Mouse (Mus musculus) lung, postnatal 0 days (tissue): ENCODE measurements around the gene Ttll5. TPM values are rescaled to one million over a fixed set of nuclear protein-coding genes. Genes with fewer than 3 reads are reported as not detected.

Experiments
- ATAC-seq: fragments of 200-750 bp; cut with Nextera tagmentation; 2 replicates; pipeline ENCODE4 v1.8.0; 2017; ENCODE audit warnings: moderate library complexity
- DNase-seq: peaks from one replicate; pipeline ENCODE4 v3.0.0-alpha.2; 2016; ENCODE audit warnings: low spot score
- H3K27ac ChIP-seq: fragments of 300-500 bp; sonication (generic); 2 replicates; pipeline ENCODE4 v1.5.1; 2014; ENCODE audit warnings: antibody characterized with exemption, mild to moderate bottlenecking, low read length, mixed read lengths
- H3K27me3 ChIP-seq: fragments of 300-500 bp; sonication (generic); replicated peaks from 2 replicates; pipeline ENCODE4 v1.6.1; 2014; ENCODE audit warnings: low read length, mixed read lengths; ENCODE audit not compliant: insufficient read depth
- H3K36me3 ChIP-seq: fragments of 300-500 bp; sonication (generic); 2 replicates; pipeline ENCODE4 v1.6.1; 2014; ENCODE audit warnings: low read length, mixed read lengths; ENCODE audit not compliant: insufficient read depth
- H3K4me1 ChIP-seq: fragments of 300-500 bp; sonication (generic); 2 replicates; pipeline ENCODE4 v1.6.1; 2014; ENCODE audit warnings: antibody characterized with exemption, low read depth, low read length, mixed read lengths; ENCODE audit not compliant: insufficient read depth
- H3K4me2 ChIP-seq: fragments of 300-500 bp; sonication (generic); replicated peaks from 2 replicates; pipeline ENCODE4 v1.6.1; 2014; ENCODE audit warnings: low read depth, mild to moderate bottlenecking, low read length, moderate library complexity, mixed read lengths
- H3K4me3 ChIP-seq: fragments of 300-500 bp; sonication (generic); 2 replicates; pipeline ENCODE4 v1.5.1; 2014; ENCODE audit warnings: low read depth, low read length
- H3K9ac ChIP-seq: fragments of 300-500 bp; sonication (generic); replicated peaks from 2 replicates; pipeline ENCODE4 v1.6.1; 2014; ENCODE audit warnings: low read depth, mild to moderate bottlenecking
- H3K9me3 ChIP-seq: fragments of 300-500 bp; sonication (generic); 2 replicates; pipeline ENCODE4 v1.6.1; 2016; ENCODE audit warnings: low read length, mixed read lengths
- CTCF ChIP-seq: IDR thresholded peaks from 2 replicates; pipeline ENCODE4 v1.5.1; 2016; ENCODE audit warnings: antibody characterized with exemption, mild to moderate bottlenecking
- EP300 ChIP-seq: IDR thresholded peaks from 2 replicates; pipeline ENCODE4 v1.6.1; 2016; ENCODE audit warnings: antibody characterized with exemption, mild to moderate bottlenecking, control low read depth
- whole genome bisulfite sequencing: fragments of 180-500 bp; shearing (Covaris S2); extraction: QIAGEN DNeasy Blood & Tissue Kit; methylation state at CpG from one replicate; pipeline ENCODE4 v1.1.7; 2014; 5-methylcytosine and 5-hydroxymethylcytosine counted together
- polyA plus RNA-seq: library from polyadenylated mRNA; unstranded; fragments of >200 nt; fragmentation: Nextera tagmentation; extraction: Ambion mirVana; gene quantifications from 2 replicates; pipeline ENCODE4 v1.2.1, GENCODE M21; 2015

Ttll5 gene
- 4.9 and 6.4 TPM in 2 replicates for polyA plus RNA-seq

- Histone ChIP-seq H3K4me1 (peaks cover 9% of the 10 kb centered on the region; the same call in 1 of the 2 replicates), H3K36me3 (no peaks in the 10 kb centered on the region), H3K27me3 (no peaks in the 10 kb centered on the region), H3K4me3 (peak within 1 kb of the TSS; percentile 71), H3K27ac (peak within 1 kb of the TSS; percentile 97), H3K4me2 (peak within 1 kb of the TSS; percentile 89), H3K9ac (peak within 1 kb of the TSS; percentile 62), H3K9me3 (no peaks in the 10 kb centered on the region)
- peak; percentile 40; the same call in 1 of the 2 replicates for TF ChIP-seq EP300
- no peak; the same call in none of the 2 replicates for TF ChIP-seq CTCF
- ATAC-seq (peak; percentile 96), DNase-seq (peak; percentile 97)
- WGBS = under 1% methylated on average over 65 of the region's 67 CpGs
Measured at GRCm38 (mm10) chr12:85824438-85825264, at the start of gene Ttll5, which contains the start of gene Erg28. TSS of gene Ttll5 (plus strand) at chr12:85824659. TSS of gene Erg28 (minus strand) at chr12:85824550.

- no peaks in the 10 kb centered on the region for H3K36me3 ChIP-seq
- no peak overlapping the region for H3K9ac ChIP-seq
- H3K4me2 ChIP-seq = no peak overlapping the region
- H3K9me3 ChIP-seq = no peaks in the 10 kb centered on the region
- WGBS = 18% methylated on average over 3 of the region's 3 CpGs
- peak; percentile 75 for DNase-seq
- H3K4me3 ChIP-seq = no peak overlapping the region
- no peaks in the 10 kb centered on the region for H3K4me1 ChIP-seq
- TF ChIP-seq CTCF (no peak), EP300 (peak; percentile 63)
- ATAC-seq = peak; percentile 85
- H3K27me3 ChIP-seq = no peaks in the 10 kb centered on the region
- H3K27ac ChIP-seq = no peak overlapping the region
Measured at GRCm38 (mm10) chr12:85778962-85779361, 45.5 kb upstream of the Ttll5 start.

DNA sequence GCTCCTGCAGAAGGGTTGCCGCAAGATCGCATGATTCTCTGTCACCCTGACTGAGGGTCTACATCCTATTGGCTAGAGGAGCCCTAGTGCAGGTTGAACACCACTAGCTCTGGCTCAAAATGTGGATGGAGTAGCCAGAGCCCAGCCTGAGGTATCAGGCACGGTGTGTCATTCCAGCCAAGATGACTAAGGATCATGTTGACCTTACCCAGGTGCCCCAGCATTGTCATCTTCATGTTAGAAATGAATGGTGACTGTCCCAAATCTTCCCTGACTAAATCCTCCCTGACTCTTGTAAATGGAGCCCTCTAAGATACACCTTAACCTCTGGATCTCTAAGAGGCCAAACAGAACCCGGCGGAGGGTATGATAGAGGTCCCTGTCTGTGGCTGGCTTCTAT lies 44.8 kb upstream of the Ttll5 start:
- no peak overlapping the region for H3K4me3 ChIP-seq
- DNase-seq = no peak
- no peak for ATAC-seq
- no peaks in the 10 kb centered on the region for H3K9me3 ChIP-seq
- H3K27ac ChIP-seq = no peak overlapping the region
- H3K4me1 ChIP-seq = no peaks in the 10 kb centered on the region
- WGBS = 72% methylated on average over 5 of the region's 5 CpGs
- H3K4me2 ChIP-seq = no peak overlapping the region
- H3K27me3 ChIP-seq = no peaks in the 10 kb centered on the region
- H3K9ac ChIP-seq = no peak overlapping the region
- no peaks in the 10 kb centered on the region for H3K36me3 ChIP-seq
- TF ChIP-seq EP300 (no peak), CTCF (no peak)

GRCm38 (mm10) chr12:85781606-85782005 lies 42.9 kb upstream of the Ttll5 start:
- no peaks in the 10 kb centered on the region for H3K4me1 ChIP-seq
- WGBS = 85% methylated on average over 3 of the region's 3 CpGs
- H3K4me2 ChIP-seq = no peak overlapping the region
- H3K27ac ChIP-seq = no peak overlapping the region
- H3K36me3 ChIP-seq = no peaks in the 10 kb centered on the region
- ATAC-seq (no peak), DNase-seq (peak; percentile 22)
- H3K27me3 ChIP-seq = no peaks in the 10 kb centered on the region
- H3K4me3 ChIP-seq = no peak overlapping the region
- no peaks in the 10 kb centered on the region for H3K9me3 ChIP-seq
- no peak overlapping the region for H3K9ac ChIP-seq
- TF ChIP-seq CTCF = no peak
- no peak for TF ChIP-seq EP300

- H3K27me3 ChIP-seq = no peaks in the 10 kb centered on the region
- TF ChIP-seq EP300 = no peak
- no peaks in the 10 kb centered on the region for H3K36me3 ChIP-seq
- DNase-seq (no peak), ATAC-seq (no peak)
- H3K4me2 ChIP-seq = no peak overlapping the region
- H3K27ac ChIP-seq = no peak overlapping the region
- H3K4me3 ChIP-seq = no peak overlapping the region
- H3K4me1 ChIP-seq = no peaks in the 10 kb centered on the region
- H3K9me3 ChIP-seq = no peaks in the 10 kb centered on the region
- no peak overlapping the region for H3K9ac ChIP-seq
- 58% methylated on average over 19 of the region's 19 CpGs for WGBS
Measured at GRCm38 (mm10) chr12:85784916-85785815, 39.3 kb upstream of the Ttll5 start.

DNA sequence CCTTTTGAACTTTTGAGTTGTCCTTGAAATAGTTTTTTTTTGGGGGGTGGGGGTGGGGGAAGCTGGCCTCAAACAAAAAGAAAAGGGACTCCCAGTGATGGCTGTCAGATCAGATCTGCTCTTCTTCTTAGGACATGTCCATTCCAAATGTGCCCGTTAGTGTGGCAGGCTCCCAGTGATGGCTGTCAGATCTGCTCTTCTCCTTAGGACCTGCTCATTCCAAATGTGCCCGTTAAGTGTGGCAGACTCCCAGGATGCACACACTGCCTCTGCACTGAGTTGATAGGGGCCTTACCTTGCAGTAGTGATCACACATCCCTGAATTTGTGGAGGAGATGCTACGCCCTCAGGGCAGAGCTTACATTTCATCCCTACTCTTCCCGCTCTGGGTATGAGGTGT lies 32.3 kb upstream of the Ttll5 start:
- Histone ChIP-seq H3K4me3 (no peak overlapping the region), H3K36me3 (no peaks in the 10 kb centered on the region), H3K9me3 (no peaks in the 10 kb centered on the region), H3K4me1 (peaks cover 6% of the 10 kb centered on the region; the same call in 1 of the 2 replicates), H3K9ac (no peak overlapping the region), H3K4me2 (no peak overlapping the region), H3K27ac (peak overlapping the region; percentile 6; the same call in 1 of the 2 replicates), H3K27me3 (no peaks in the 10 kb centered on the region)
- DNase-seq (no peak), ATAC-seq (no peak)
- TF ChIP-seq CTCF = no peak
- no peak for TF ChIP-seq EP300
- WGBS = 80% methylated on average over 4 of the region's 4 CpGs
